Mouse (Mus musculus): ENCODE measurements at regions not wholly inside any gene's neighbourhood (a gene's known extent, or its start where the extent isn't known, plus 50 kb on each side); places are given as distances from the start of the nearest gene placed in this dataset.
"Not testable (repeated sequence)": the region's sequence is repeated elsewhere in the genome, so short reads cannot be mapped to it uniquely, and the experiment has no call there.

GRCm38 (mm10) chr1:177362398-177362797 is 79.8 kb upstream of the Zbtb18 start:
- H3K4me2 ChIP-seq (ENCODE audit: low read depth, low read length) = no peak overlapping the region
- H3K9ac ChIP-seq (ENCODE audit: low read length) = no peak overlapping the region
- no peaks in the 10 kb centered on the region for H3K27me3 ChIP-seq (ENCODE audit: control insufficient read depth, insufficient read depth, low read length)
- H3K9me3 ChIP-seq (replicated peaks; ENCODE audit: control insufficient read depth, low read length) = no peaks in the 10 kb centered on the region
- no peaks in the 10 kb centered on the region for H3K36me3 ChIP-seq (ENCODE audit: control insufficient read depth, insufficient read depth, low read length)
- H3K4me3 ChIP-seq (replicated peaks; ENCODE audit: low read length) = no peak overlapping the region
- no peak overlapping the region for H3K27ac ChIP-seq (ENCODE audit: low read length)
- WGBS = 90% methylated on average over 8 of the region's 8 CpGs
- no peak for ATAC-seq (ENCODE audit: insufficient read depth, low FRiP score)
- no peaks in the 10 kb centered on the region for H3K4me1 ChIP-seq (ENCODE audit: control insufficient read depth, insufficient read depth, low read length)

GRCm38 (mm10) chr1:177348400-177349092 is 90.5 kb upstream of the Akt3 start:
- Histone ChIP-seq H3K27me3 (ENCODE audit: control insufficient read depth, insufficient read depth, low read length) (no peaks in the 10 kb centered on the region), H3K4me1 (ENCODE audit: control insufficient read depth, insufficient read depth, low read length) (no peaks in the 10 kb centered on the region), H3K4me2 (ENCODE audit: low read depth, low read length) (no peak overlapping the region), H3K9me3 (replicated peaks; ENCODE audit: control insufficient read depth, low read length) (no peaks in the 10 kb centered on the region), H3K9ac (ENCODE audit: low read length) (no peak overlapping the region), H3K36me3 (ENCODE audit: control insufficient read depth, insufficient read depth, low read length) (no peaks in the 10 kb centered on the region), H3K4me3 (replicated peaks; ENCODE audit: low read length) (no peak overlapping the region), H3K27ac (ENCODE audit: low read length) (no peak overlapping the region)
- ATAC-seq (ENCODE audit: insufficient read depth, low FRiP score) = no peak
- WGBS = 90% methylated on average over 17 of the region's 17 CpGs

GRCm38 (mm10) chr1:177347208-177347607 is 89.2 kb upstream of the Akt3 start:
- H3K4me3 ChIP-seq (replicated peaks; ENCODE audit: low read length) = no peak overlapping the region
- no peaks in the 10 kb centered on the region for H3K9me3 ChIP-seq (replicated peaks; ENCODE audit: control insufficient read depth, low read length)
- no peak overlapping the region for H3K9ac ChIP-seq (ENCODE audit: low read length)
- 29% methylated on average over 4 of the region's 4 CpGs for WGBS
- no peaks in the 10 kb centered on the region for H3K36me3 ChIP-seq (ENCODE audit: control insufficient read depth, insufficient read depth, low read length)
- H3K4me2 ChIP-seq (ENCODE audit: low read depth, low read length) = no peak overlapping the region
- no peak for ATAC-seq (ENCODE audit: insufficient read depth, low FRiP score)
- H3K27me3 ChIP-seq (ENCODE audit: control insufficient read depth, insufficient read depth, low read length) = no peaks in the 10 kb centered on the region
- 0 out of 2 replicates have a peak, but pooled peaks cover 2% of the 10 kb centered on the region for H3K4me1 ChIP-seq (ENCODE audit: control insufficient read depth, insufficient read depth, low read length)
- no peak overlapping the region for H3K27ac ChIP-seq (ENCODE audit: low read length)

GRCm38 (mm10) chr1:177346540-177346939 is 88.5 kb upstream of the Akt3 start:
- H3K27me3 ChIP-seq (ENCODE audit: control insufficient read depth, insufficient read depth, low read length) = no peaks in the 10 kb centered on the region
- 0 out of 2 replicates have a peak, but pooled peaks cover 2% of the 10 kb centered on the region for H3K4me1 ChIP-seq (ENCODE audit: control insufficient read depth, insufficient read depth, low read length)
- no peaks in the 10 kb centered on the region for H3K9me3 ChIP-seq (replicated peaks; ENCODE audit: control insufficient read depth, low read length)
- no peak overlapping the region for H3K4me3 ChIP-seq (replicated peaks; ENCODE audit: low read length)
- H3K36me3 ChIP-seq (ENCODE audit: control insufficient read depth, insufficient read depth, low read length) = no peaks in the 10 kb centered on the region
- no peak overlapping the region for H3K4me2 ChIP-seq (ENCODE audit: low read depth, low read length)
- no peak for ATAC-seq (ENCODE audit: insufficient read depth, low FRiP score)
- no peak overlapping the region for H3K27ac ChIP-seq (ENCODE audit: low read length)
- WGBS = 57% methylated on average over 6 of the region's 6 CpGs
- H3K9ac ChIP-seq (ENCODE audit: low read length) = no peak overlapping the region

- no peaks in the 10 kb centered on the region for H3K27me3 ChIP-seq (ENCODE audit: control insufficient read depth, insufficient read depth, low read length)
- no peaks in the 10 kb centered on the region for H3K9me3 ChIP-seq (replicated peaks; ENCODE audit: control insufficient read depth, low read length)
- no peak overlapping the region for H3K27ac ChIP-seq (ENCODE audit: low read length)
- H3K9ac ChIP-seq (ENCODE audit: low read length) = no peak overlapping the region
- H3K4me2 ChIP-seq (ENCODE audit: low read depth, low read length) = no peak overlapping the region
- H3K36me3 ChIP-seq (ENCODE audit: control insufficient read depth, insufficient read depth, low read length) = no peaks in the 10 kb centered on the region
- 0 out of 2 replicates have a peak, but pooled peaks cover 2% of the 10 kb centered on the region for H3K4me1 ChIP-seq (ENCODE audit: control insufficient read depth, insufficient read depth, low read length)
- H3K4me3 ChIP-seq (replicated peaks; ENCODE audit: low read length) = no peak overlapping the region
- ATAC-seq (ENCODE audit: insufficient read depth, low FRiP score) = no peak
- 72% methylated on average over 6 of the region's 6 CpGs for WGBS
Measured at GRCm38 (mm10) chr1:177345540-177345939, 87.5 kb upstream of the Akt3 start.

- H3K36me3 ChIP-seq (ENCODE audit: control insufficient read depth, insufficient read depth, low read length) = no peaks in the 10 kb centered on the region
- H3K4me3 ChIP-seq (replicated peaks; ENCODE audit: low read length) = no peak overlapping the region
- 83% methylated on average over 4 of the region's 4 CpGs for WGBS
- no peaks in the 10 kb centered on the region for H3K27me3 ChIP-seq (ENCODE audit: control insufficient read depth, insufficient read depth, low read length)
- H3K9ac ChIP-seq (ENCODE audit: low read length) = no peak overlapping the region
- H3K27ac ChIP-seq (ENCODE audit: low read length) = no peak overlapping the region
- H3K4me2 ChIP-seq (ENCODE audit: low read depth, low read length) = no peak overlapping the region
- H3K4me1 ChIP-seq (ENCODE audit: control insufficient read depth, insufficient read depth, low read length) = 0 out of 2 replicates have a peak, but pooled peaks cover 2% of the 10 kb centered on the region
- no peak for ATAC-seq (ENCODE audit: insufficient read depth, low FRiP score)
- H3K9me3 ChIP-seq (replicated peaks; ENCODE audit: control insufficient read depth, low read length) = no peaks in the 10 kb centered on the region
Measured at GRCm38 (mm10) chr1:177343949-177344348, 85.9 kb upstream of the Akt3 start.

GRCm38 (mm10) chr1:177343121-177343520 is 85.1 kb upstream of the Akt3 start:
- Histone ChIP-seq H3K27me3 (ENCODE audit: control insufficient read depth, insufficient read depth, low read length) (no peaks in the 10 kb centered on the region), H3K9ac (ENCODE audit: low read length) (no peak overlapping the region), H3K4me3 (replicated peaks; ENCODE audit: low read length) (no peak overlapping the region), H3K36me3 (ENCODE audit: control insufficient read depth, insufficient read depth, low read length) (no peaks in the 10 kb centered on the region), H3K9me3 (replicated peaks; ENCODE audit: control insufficient read depth, low read length) (no peaks in the 10 kb centered on the region), H3K4me2 (ENCODE audit: low read depth, low read length) (no peak overlapping the region), H3K4me1 (ENCODE audit: control insufficient read depth, insufficient read depth, low read length) (0 out of 2 replicates have a peak, but pooled peaks cover 2% of the 10 kb centered on the region), H3K27ac (ENCODE audit: low read length) (no peak overlapping the region)
- ATAC-seq (ENCODE audit: insufficient read depth, low FRiP score) = no peak
- 16% methylated on average over 6 of the region's 6 CpGs for WGBS

- Histone ChIP-seq H3K27me3 (ENCODE audit: control insufficient read depth, insufficient read depth, low read length) (no peaks in the 10 kb centered on the region), H3K36me3 (ENCODE audit: control insufficient read depth, insufficient read depth, low read length) (no peaks in the 10 kb centered on the region), H3K4me1 (ENCODE audit: control insufficient read depth, insufficient read depth, low read length) (0 out of 2 replicates have a peak, but pooled peaks cover 2% of the 10 kb centered on the region), H3K9me3 (replicated peaks; ENCODE audit: control insufficient read depth, low read length) (no peaks in the 10 kb centered on the region), H3K9ac (ENCODE audit: low read length) (no peak overlapping the region), H3K4me2 (ENCODE audit: low read depth, low read length) (no peak overlapping the region), H3K27ac (ENCODE audit: low read length) (no peak overlapping the region), H3K4me3 (replicated peaks; ENCODE audit: low read length) (no peak overlapping the region)
- 56% methylated on average over 3 of the region's 3 CpGs for WGBS
- ATAC-seq (ENCODE audit: insufficient read depth, low FRiP score) = no peak
Measured at GRCm38 (mm10) chr1:177340232-177340631, 82.2 kb upstream of the Akt3 start.

- WGBS = 66% methylated on average over 11 of the region's 13 CpGs
- Histone ChIP-seq H3K4me3 (replicated peaks; ENCODE audit: low read length) (peak overlapping the region; percentile 53), H3K4me2 (ENCODE audit: low read depth, low read length) (peak overlapping the region; percentile 86), H3K9ac (ENCODE audit: low read length) (peak overlapping the region; percentile 74)
- H3K27me3 ChIP-seq (ENCODE audit: control insufficient read depth, insufficient read depth, low read length); H3K36me3 ChIP-seq (ENCODE audit: control insufficient read depth, insufficient read depth, low read length); H3K9me3 ChIP-seq (replicated peaks; ENCODE audit: control insufficient read depth, low read length); H3K27ac ChIP-seq (ENCODE audit: low read length); H3K4me1 ChIP-seq (ENCODE audit: control insufficient read depth, insufficient read depth, low read length); ATAC-seq (ENCODE audit: insufficient read depth, low FRiP score): not testable (repeated sequence)
Measured at GRCm38 (mm10) chr1:177339207-177339787, 81.3 kb upstream of the Akt3 start.

Measured in stomach, embryonic 16.5 days (tissue).